Mouse (Mus musculus): Measurements from ENCODE around the gene Peg3. TPM values are rescaled to one million over a fixed set of nuclear protein-coding genes. Genes with fewer than 3 reads are reported as not detected.

Gene Peg3
- total RNA-seq, 2 experiments from 2014 or later: 75.6 to 83.0 TPM

DNA sequence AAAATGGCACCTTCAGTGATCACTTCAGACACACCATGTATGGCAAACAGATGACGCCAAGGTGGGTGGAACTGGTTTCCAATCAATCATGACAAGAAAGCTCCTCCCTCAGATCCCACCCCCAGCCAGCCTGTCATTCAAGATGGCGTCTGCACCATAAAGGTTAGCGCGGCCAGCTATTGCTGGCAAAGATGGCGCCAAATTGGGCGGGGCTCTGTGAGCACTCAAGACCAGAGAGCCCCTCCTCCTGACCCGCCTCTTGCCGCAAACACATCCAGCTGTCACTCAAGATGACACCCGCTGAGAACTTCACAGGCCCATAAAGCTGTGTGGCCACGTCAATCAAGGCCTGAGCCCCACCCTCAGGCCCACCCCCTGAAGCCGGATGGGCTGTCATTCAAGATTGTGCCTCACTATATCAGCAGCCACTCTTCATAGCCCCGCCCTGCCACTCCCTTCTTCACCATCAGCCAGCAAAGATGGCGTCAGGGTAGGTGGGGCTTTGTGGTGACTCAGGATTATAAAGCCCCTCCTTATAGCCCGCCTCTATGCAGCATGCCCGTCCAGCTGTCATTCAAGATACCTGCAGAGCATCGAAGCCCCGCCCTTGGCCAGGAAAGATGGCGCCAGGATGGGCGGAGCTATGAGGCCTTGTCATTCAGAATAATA lies 1.8 kb downstream of the Peg3 start:
- peak; percentile 90 for DNase-seq
- intact Hi-C loops (cut with DNase I; ENCODE audit: low total_unique reads): no loop called here

DNA sequence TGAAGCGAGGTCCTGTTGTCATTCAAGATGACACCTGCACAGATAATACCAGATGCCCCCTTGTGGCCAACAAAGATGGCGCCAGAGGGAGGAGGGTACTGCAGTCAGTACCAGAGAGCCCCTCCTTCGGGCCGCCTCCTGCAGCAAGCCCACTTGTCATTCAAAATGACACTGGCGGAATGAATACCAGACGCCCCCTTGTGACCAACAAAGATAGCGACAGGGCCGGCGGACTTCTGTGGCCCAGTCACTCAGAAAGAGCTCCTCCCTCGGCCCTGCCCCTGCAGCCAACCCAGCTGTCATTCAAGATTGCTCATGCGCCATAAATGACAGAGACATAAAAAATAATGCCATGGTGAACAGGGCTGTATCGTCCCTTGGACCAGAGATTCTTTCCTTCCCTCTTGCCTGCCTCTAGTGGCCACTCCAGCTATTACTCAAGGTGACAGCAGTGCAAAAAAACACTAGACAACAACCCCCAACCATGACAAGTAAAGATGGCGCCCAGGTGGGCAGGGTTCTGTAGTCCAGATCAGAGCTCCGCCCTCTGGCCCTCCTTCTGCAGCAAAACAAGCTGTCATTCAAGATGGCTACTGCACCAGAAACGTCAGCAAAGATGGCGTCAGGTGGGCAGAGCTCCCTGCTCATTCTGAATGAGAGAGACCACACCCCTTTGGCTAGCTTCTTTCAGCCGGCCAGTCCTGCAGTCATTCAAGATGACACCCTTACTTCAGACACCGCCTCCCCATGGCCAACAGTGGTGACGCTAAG lies 2.7 kb downstream of the Peg3 start:
- DNase-seq: peak; percentile 87
- intact Hi-C loops (cut with DNase I; ENCODE audit: low total_unique reads): no loop called here

DNA sequence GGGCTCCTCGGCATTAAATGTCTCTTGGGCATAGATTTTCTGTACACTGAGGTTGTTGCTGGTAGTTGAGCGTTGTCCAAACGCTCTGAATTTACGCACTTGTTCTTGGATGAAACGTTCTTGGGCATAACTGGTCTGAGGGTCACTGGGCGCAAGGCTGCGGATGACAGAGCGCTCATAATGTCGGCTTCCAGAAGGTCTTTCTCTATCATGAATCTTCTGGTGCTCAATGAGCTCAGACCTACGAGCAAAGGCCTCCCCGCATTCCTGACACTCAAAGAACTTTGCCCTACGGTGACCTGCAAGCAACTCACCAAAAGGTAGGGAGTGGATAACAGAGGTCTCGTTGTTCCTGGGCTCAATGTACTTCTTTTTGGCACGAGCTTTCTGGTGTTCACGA lies 20.8 kb downstream of the Peg3 start:
- intact Hi-C loops (cut with DNase I; ENCODE audit: low total_unique reads): no loop called here
- DNase-seq: no peak

DNA sequence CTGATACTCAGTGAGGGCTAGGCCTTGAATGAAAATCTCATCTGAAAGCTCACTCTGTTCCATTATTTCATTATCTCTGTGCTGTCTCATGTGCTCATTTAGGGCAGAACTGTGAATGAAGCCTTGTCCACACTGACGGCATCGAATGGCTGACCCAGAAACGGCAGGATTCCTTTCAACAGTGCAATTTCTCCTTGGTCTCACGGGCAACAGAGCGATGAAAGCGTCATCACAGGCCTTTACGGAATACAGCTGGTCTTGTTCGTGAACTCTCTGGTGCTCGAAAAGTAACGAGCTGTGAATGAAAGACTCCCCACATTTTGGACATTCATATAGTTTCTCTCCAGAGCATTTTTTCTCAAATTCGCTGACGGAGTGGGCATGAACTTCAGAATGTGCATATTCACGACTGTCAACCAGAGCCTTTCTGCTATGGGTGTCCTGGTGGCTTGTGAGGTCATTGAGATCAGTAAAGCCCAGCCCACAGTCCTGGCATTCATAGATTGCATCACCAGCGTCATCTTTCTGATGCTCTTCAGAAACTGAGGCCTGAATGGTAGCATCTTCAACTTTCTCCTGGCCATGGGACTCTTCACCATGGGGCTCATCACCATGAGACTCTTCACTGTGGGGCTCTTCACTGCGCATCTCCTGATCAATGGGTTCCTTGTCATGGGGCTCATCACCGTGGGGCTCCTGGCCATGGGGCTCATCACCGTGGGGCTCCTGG lies 21.6 kb downstream of the Peg3 start:
- no peak for DNase-seq
- intact Hi-C loops (cut with DNase I; ENCODE audit: low total_unique reads): no loop called here

DNA sequence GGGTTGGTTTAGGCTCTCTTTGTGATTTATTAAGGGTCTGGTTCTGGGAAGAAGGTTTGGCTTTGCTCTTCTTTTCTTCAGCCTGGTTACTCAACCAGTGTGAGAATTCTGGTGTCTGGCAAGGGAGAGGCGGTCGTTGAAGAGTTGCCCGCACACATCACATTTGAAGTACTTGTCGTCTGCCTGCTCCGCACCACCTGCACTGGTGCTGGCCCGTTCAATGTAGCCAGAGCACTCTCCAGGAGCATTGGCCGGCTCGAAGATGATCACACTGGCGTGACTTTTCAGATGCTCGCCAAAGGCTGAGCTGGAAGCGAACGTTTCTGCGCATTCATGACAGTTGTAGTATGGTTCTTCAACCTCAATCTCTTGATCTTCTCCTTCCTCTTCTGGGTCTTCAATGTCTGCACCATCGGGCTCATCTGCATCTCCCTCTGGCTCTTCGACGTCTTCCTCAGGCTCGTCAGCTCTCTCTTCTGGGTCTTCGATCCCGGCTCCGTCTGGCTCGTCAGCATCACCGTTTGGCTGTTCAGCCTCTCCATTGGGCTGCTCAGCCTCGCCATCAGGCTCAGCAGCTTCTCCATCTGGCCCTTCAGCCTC lies 22.7 kb downstream of the Peg3 start:
- DNase-seq: no peak
- intact Hi-C loops (cut with DNase I; ENCODE audit: low total_unique reads): no loop called here

DNA sequence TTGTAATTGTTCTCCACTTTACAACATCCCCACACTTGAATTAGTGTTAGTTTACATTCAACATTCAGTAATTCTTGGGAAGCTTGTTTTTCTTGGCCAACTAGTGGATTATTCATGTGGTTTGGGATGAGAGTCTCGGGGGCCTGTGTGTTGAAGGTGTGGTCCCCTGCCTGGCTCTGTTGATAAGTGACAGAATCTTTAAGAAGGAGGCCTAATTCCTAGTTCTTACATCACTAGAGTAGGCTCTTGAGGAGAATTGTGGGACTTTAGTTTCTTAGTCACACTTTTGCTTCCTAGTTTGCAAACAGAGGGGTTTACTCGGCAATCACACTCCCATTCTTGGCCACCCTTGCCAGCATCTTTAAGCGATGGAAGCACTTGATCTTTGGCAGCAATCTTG lies 31.0 kb downstream of the Peg3 start:
- intact Hi-C loops (cut with DNase I; ENCODE audit: low total_unique reads): no loop called here
- DNase-seq: no peak

DNA sequence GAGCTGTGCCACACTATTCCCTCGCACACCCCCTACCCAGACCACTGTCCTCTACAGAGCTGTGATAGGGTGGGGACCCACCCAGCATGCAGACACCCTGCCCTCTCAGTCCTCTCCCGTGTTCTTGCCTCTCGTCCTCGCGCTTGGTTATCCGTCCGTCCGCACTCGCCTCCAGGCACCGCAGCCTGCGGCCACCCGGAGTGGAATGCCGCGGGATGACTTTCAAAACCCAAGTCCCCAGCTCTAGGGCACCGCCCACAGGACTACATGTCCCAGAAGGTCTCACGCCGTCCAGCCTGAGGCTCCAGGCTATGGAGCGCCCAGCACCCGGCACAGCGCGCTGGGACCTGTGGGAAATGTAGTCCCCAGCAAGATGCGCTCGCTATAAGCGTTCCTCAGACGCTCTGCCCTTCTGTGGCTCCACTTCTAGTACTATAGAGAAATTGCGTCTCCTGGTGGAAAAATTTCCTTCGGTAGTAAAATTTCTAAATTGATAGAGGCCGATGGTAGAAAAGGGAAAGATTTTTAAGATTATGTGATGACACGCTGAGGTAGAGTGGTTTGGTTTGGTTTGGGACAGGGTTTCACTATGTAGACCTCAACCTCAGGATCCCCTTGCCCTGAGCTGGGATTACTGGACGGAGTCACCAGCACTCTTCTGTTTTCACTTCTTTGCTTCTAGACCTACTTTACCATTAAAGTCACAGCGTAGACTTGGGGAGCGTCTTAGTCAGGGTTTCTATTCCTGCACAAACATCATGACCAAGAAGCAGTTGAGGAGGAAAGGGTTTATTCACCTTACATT lies 33.8 kb downstream of the Peg3 start, which contains the start of gene Zim1:
TSS of gene Zim1 (minus strand) at position 210 of the 805 bp plus-strand sequence.
- DNase-seq: peak; percentile 92
- intact Hi-C loops (cut with DNase I; ENCODE audit: low total_unique reads): no loop called here

DNA sequence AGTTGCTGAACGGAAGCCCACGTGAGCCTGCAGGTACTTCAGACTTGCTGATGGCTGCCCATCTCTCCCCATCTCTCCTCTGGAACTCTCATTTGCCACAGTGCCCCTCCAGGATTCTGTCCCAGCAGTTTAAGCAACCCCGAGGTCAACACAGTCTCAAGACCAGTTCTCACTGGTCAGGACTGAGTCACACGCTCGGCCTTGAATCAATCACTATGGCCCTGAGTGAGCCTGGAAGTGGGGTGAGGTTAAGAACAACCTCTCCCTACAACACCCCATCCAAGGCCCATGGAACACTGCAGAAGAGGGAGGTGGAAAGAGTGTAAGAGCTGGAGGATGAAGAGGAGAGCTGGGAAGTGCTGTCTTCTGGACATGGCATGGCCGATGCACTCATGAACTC lies 44.7 kb downstream of the Peg3 start:
- no peak for DNase-seq
- intact Hi-C loops (cut with DNase I; ENCODE audit: low total_unique reads): no loop called here

DNA sequence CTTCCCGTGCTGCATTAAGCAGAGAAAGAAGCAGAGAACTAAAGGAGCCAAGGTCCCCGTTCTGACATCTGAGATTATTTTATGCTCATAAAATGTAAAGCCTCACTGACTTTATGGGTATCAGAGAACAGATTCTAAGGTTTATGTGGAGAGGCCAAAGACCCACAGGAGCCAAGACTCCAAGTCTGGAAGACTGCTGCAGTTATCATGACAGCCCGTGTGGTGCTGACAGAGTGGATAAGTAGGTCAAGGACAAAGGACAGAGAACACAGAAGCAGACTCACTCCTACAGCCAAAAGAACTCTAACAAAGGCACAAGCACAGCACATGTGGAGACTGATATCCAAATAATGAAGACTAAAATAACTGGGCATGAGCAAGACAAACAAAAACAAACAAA lies 63.5 kb downstream of the Peg3 start:
- intact Hi-C loops (cut with DNase I; ENCODE audit: low total_unique reads): no loop called here
- no peak for DNase-seq

DNA sequence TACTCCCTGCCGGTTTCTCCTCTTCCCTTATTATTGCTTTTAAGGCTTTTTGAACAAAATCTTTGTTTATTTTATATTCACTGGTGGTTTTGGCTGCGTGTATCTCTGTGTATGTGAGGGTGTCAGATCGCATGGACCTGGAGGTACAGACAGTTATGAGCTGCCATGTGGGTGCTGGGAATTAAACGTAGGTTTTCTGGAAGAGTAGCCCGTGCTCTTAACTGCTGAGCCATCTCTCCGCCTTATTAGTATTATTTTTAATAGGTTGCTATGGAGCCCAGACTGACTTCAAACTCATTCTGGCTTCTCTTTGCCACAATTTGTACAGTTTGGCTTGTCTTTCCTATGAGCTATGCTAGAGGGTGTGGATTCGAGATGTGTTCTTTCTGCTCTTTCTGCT lies 66.8 kb downstream of the Peg3 start:
- intact Hi-C loops (cut with DNase I; ENCODE audit: low total_unique reads): no loop called here
- no peak for DNase-seq

DNA sequence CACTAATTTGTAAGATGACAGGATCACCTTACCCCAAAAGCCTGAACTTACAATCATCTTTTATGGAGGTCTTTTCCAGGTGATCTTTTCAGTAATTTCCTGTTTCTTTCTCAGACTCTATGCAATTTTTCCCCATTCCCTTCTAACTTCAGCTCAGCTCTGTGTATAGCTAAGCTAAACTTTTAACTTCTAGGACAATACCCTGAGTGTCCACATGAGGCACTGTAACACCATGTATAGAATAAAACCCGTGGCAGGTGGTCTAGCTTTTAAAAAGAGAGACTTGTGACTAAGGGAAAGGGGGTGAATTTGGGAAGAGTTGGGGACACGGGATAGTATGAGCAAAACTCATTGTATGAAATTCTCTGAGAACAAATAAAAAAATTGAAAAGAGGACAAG lies 70.6 kb downstream of the Peg3 start:
- intact Hi-C loops (cut with DNase I; ENCODE audit: low total_unique reads): loop anchor here (5.0 kb wide), 1 partner anchor 278 kb away; no protein-coding TSS in a partner anchor
- no peak for DNase-seq

DNA sequence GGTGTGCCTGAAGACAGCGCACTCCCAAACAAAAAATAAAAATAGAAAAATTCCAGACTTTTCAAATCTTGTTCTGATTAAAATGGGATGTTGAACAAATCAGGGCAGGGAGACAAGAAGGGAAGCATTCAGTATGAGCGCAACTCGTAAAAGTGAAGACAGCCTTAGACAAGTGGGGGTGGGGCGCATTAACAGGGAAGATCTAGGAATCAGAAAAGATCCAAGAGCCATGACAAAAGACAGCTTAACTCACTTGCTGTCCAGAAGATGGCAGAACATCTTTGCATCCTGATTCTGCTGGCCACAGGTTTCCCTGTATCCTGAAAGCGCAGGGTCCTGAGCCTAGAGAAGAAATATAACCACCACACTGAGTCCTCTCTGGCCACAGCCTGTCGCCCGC lies 71.6 kb downstream of the Peg3 start:
- DNase-seq: no peak
- intact Hi-C loops (cut with DNase I; ENCODE audit: low total_unique reads): loop anchor here (5.0 kb wide), 1 partner anchor 279 kb away; no protein-coding TSS in a partner anchor

Other genes starting within 250 kb of the Peg3 start
- gene Olfr5, start 243.5 kb downstream of the Peg3 start, total RNA-seq (2021): not detected
- gene Olfr1347, start 230.7 kb downstream of the Peg3 start, total RNA-seq (2021): not detected
- gene Olfr1348, start 221.7 kb downstream of the Peg3 start, total RNA-seq (2021): not detected
- not detected for gene Olfr1349, start 207.5 kb downstream of the Peg3 start, total RNA-seq (2021)
- gene Olfr1350, start 165.6 kb downstream of the Peg3 start, total RNA-seq (2021): not detected
- 10 to 100 TPM; 48.7 to 49.3 TPM for gene Zim1, start 34.0 kb downstream of the Peg3 start, total RNA-seq (2021)
- gene Usp29, start 147 bp upstream of the Peg3 start, total RNA-seq (2021): 1 to 10 TPM; 1.8 to 2.0 TPM